Mouse (Mus musculus): Measurements from ENCODE around the gene Ap3b1.
"Not testable (repeated sequence)": the region's sequence is repeated elsewhere in the genome, so short reads cannot be mapped to it uniquely, and the experiment has no call there.

Gene Ap3b1

GRCm38 (mm10) chr13:94358401-94359265 lies at the start of gene Ap3b1:
Gene Ap3b1 (plus strand): TSS chr13:94358960.
- peak; percentile 82 for DNase-seq (ENCODE audit: low spot score)

DNA sequence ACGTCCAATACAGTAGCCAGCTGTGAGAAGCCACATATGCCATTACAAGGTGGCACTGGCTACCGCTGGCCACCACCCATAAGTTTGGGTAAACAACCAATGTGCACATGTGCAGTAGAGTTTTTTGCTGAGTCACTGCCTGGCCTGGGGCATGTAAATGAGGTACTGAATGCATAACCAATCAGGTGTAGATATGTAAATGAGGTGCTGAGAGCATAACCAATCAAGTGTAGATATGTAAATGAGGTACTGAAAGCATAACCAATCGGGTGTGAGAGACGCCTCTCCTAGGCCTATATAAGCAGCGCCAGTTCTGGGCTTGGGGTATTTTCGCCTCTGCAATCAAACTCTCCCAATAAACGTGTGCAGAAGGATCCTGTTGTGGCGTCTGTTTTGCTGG lies 45.9 kb upstream of the Ap3b1 start:
- not testable (repeated sequence) for DNase-seq (ENCODE audit: low spot score)

DNA sequence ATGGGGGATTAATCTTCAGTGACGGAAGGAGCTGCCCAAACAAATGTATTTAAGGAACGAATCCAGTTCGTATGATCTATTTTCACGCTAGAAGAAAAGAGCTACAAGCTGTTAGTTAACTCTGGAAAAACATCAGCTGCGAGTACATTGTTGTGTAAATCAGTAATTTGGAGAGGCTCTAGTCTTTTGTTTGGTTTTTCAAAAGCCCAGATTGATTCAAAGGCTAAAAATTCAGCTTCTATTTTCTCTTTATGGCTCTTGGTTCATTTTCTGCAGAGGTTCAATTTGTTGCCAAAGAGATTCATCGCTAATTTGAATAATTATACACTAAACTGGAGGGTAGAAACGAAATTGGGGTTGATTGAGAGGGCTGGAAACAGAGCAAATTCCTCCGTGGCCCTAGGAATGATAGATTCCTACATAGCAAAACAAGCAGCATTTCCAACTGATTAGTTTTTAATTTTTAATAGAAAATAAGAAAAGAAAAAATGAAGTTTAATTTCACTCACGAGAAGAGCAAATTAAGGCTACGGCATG lies 41.7 kb upstream of the Ap3b1 start:
- DNase-seq (ENCODE audit: low spot score): no peak

DNA sequence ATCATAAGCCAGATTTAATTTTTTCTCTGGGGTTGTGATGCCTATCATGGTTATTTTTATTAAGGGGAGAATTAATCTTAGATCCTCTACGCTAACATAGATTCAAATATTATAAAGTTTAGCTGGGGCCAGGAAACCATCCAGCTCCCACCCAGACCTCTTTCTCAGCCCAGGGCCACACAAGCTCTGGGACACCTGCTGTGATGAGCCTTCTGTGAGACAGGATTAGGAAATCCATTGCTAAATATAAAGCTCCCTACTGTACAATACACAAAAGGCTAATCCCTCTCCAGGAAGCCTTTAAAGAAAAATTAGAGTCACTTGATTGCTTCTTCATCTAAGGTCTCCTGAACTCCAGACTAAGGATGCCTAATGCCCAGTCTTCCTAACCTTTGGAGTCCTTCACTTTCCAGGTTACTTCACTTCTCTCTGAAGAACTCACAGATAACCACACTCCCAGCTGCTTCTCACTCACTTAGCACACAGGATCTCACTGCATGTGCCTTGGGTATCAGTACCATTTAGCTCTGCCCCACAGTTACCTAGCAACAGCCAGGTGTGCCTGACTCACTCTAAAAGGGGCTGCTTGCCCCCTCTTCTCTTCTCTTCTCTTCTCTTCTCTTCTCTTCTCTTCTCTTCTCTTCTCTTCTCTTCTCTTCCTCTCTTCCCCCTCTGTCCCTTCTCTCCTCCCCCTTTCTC lies 37.5 kb upstream of the Ap3b1 start:
- DNase-seq (ENCODE audit: low spot score): no peak

DNA sequence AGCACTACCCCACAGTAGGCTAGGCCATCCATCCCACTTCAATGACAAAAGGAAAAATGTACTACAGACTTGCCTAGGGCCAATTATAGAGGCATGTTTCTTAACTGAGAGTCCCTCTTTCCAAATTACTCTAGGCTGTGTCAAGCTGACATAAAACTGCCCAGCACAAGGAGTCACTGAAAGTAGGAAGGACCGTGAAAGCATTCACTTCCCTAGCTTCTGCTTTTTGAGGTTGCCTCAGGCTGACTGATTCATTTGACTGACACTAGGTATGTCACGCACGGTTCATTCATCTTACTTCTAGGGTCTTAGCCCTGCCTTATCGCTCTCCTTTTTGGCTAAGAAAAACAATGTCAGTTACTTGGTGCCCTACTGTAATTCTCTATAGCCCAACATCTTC lies 36.3 kb upstream of the Ap3b1 start:
- DNase-seq (ENCODE audit: low spot score): no peak

GRCm38 (mm10) chr13:94328063-94328462 lies 30.7 kb upstream of the Ap3b1 start:
- DNase-seq (ENCODE audit: low spot score): no peak

DNA sequence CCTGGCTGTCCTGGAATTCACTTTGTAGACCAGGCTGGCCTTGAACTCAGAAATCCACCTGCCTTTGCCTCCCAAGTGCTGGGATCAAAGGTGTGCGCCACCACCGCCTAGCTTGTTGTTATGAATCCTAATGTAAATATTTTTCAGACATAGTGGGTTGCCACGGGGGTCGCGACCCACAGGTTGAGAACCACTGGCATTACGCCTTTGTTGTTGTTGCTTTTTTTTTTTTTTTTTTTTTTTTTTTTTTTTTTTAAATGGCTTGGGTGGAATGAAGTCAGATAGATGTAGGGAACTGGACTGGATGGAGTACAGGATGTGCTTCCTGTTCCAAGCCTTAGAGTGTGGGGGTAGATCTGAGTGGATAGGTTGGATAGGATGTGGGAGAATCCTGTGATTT lies 29.8 kb upstream of the Ap3b1 start:
- DNase-seq (ENCODE audit: low spot score): not testable (repeated sequence)

DNA sequence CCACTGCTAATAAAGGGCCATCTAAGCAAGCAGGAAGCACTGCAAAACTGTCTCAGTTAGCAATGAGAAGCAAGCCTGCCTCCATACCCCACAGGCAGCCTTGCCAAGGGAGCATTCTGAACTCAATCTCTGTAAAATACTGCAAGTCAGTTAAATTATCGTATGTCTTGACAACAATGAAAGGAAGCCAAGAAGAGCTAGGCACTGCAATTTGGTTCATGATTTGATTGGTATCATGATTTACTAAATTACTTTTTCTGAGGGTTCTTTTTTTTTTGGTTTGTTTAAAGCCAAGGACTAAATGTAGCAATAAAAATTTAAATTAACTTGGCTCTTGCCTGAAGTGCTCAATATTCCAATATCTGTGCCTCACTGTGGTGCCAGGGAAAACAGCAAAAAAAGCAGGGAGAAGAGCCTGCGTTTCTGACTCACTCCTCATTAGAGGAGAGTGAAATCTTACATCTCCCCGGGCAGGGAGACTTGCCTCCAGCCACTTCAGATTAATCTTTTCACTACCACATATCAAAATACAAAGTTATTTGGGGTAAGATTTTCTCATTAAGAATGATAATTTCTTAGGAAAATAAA lies 28.3 kb upstream of the Ap3b1 start:
- DNase-seq (ENCODE audit: low spot score): no peak

- DNase-seq (ENCODE audit: low spot score): no peak
Observed at GRCm38 (mm10) chr13:94338357-94338756, 20.4 kb upstream of the Ap3b1 start.

DNA sequence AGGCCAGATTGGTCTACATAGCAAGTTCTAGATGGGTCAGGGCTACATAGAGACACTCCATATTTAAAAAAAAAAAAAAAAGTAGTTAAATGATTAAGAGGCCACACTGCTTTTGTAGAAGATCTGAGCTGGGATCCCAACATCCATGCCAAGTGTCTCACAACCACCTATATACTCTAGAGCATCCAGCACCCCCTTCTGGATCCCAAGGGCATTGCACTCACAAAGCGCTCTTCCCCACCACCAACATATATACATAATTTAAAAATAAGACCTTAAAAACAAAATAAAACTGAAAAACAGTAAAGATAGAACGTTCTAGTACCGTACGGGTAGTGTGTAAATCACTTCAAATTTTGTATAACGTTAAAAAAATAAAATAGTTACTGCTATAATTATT lies 15.6 kb upstream of the Ap3b1 start:
- no peak for DNase-seq (ENCODE audit: low spot score)

DNA sequence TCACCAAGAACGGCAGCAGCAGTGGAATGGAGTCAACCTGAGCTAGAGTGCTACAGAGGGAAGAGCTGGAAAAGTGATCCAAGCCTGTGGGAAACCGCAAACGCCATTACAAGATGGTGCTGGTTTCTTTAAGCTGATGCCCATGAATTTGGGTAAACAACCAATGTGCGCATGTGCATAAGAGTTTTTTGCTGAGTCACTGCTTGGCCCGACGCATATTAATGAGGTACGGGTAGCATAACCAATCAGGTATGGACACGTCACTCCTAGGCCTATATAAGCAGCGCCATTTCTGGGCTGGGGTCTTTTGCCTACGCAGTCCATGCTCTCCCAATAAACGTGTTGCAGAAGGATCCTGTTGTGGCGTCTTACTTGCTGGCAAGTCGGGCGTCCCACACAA lies 14.2 kb upstream of the Ap3b1 start:
- DNase-seq (ENCODE audit: low spot score): not testable (repeated sequence)

GRCm38 (mm10) chr13:94354584-94354983 lies 4.2 kb upstream of the Ap3b1 start:
- DNase-seq (ENCODE audit: low spot score): no peak

DNA sequence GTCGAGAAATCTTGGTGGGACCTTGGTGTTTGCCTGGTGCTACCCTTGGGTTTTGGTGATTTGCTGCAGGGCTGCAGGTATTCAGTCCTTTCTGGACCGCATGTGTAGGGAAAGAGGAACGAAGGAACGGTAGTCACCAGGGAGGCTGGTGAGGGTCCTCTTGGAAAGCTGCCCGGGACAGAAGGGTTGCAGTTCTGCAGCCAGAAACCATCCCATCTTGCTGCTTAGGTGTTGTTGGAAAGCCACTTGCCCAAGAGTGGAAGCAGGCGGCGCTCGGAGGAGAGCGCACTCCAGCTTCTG lies 709 bp upstream of the Ap3b1 start:
- DNase-seq (ENCODE audit: low spot score): no peak

- DNase-seq (ENCODE audit: low spot score): no peak
Observed at GRCm38 (mm10) chr13:94359282-94359920, 641 bp downstream of the Ap3b1 start.

DNA sequence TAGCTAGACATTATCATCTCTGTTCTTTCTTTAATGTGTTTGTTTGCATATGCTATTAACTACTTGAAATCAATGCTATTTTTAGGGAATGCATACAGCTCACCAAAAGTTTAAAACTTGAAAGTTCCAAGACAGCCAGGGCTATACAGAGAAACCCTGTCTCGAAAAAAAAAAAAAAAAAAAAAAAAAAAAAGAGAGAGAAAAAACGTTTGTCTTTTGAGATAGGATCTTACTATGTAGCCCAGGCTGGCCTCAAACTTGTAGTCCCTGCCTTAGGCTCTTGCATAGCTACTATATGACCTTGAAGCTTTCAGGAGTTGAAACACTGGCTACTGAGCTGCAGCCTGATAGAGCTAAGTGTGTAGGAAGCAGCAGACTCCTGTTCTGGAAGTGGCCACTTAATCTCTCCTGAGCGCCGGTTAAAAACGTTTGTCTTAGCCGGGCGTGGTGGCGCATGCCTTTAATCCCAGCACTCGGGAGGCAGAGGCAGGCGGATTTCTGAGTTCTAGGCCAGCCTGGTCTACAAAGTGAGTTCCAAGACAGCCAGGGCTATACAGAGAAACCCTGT lies 2.3 kb downstream of the Ap3b1 start:
- DNase-seq (ENCODE audit: low spot score): not testable (repeated sequence)

- no peak for DNase-seq (ENCODE audit: low spot score)
Observed at GRCm38 (mm10) chr13:94364336-94364735, 5.6 kb downstream of the Ap3b1 start.

GRCm38 (mm10) chr13:94365108-94365907 lies 6.5 kb downstream of the Ap3b1 start:
- DNase-seq (ENCODE audit: low spot score): no peak

GRCm38 (mm10) chr13:94367869-94368268 lies 9.1 kb downstream of the Ap3b1 start:
- DNase-seq (ENCODE audit: low spot score): no peak

- DNase-seq (ENCODE audit: low spot score): no peak
Observed at GRCm38 (mm10) chr13:94370521-94370920, 11.8 kb downstream of the Ap3b1 start.

DNA sequence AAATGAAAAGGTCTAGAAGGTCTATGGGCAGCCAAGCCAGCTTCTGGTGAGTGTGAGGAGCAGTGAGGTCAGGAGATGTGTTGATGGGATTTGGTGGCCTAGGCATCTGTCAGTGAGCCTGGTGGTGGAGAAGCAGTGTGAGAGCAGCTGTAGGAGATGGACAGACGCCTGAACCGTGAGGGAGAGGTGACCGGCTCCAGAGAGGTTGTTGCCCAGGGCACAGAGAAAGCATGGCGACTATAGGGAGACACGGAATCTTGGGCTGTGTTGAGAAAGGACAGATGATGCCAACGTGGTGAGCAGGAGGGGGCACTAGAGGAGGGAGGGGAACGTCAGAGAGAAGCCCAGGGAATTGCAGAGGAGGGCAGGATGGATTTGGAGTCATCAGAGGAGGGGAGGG lies 13.3 kb downstream of the Ap3b1 start:
- DNase-seq (ENCODE audit: low spot score): no peak

GRCm38 (mm10) chr13:94374131-94374530 lies 15.4 kb downstream of the Ap3b1 start:
- DNase-seq (ENCODE audit: low spot score): no peak
